Mouse (Mus musculus): ENCODE results near the gene Nup205.
"Not testable (repeated sequence)": the region's sequence is repeated elsewhere in the genome, so short reads cannot be mapped to it uniquely, and the experiment has no call there.

The Nup205 gene

DNA sequence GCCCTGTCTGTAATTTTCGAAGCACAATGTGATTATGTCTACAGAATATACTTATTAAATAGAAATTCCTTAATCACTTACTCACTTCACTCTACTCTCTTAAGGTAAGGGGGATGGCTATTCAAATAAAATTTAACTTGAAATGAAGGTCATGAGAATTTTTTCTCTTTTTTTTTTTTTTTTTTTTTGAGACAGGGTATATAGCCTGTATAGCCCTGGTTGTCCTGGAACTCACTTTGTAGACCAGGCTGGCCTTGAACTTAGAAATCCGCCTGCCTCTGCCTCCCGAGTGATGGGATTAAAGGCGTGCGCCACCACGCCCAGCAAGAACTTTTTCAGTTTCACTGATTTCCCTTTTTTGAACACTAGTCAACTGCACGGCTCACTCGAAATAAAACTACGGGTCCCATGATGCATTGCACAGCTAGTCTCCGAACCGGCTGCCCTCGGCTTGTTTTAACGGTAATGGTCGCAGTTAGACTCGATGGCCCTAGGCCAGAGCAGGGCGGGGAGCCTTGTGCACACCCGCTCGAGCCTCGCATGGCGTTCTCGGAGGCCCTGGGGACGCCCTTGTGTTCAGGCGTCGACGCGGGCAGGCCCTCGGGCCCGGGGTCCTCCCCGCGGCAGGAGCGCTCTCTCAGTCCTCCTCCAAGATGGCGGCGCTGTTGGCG, at the start of gene Nup205:
Gene Nup205, plus strand, starts transcription at position 443 of the 671 bp plus-strand sequence.
- DNase-seq (ENCODE audit: low read depth, low spot score): peak; percentile 96

DNA sequence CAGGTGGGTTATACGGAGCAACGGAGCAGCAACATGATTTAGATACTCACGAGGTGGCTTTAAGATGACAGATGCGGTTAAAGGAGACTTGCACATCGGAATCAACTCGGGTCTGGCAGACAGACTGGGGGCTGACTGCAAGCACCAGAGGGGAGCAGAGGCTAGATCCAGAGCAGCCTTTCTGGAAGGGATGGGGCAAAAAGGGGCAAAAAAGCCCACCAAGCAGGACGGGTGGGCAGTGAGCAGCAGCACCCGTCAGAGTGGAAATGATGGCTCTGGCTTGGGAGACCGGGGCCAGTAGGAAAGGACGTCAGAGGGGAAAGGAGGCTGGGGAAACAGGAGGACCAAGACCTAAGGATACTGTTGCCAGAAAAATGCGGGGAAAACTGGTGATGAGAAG, 44.4 kb upstream of the Nup205 start:
- peak; percentile 55 for DNase-seq (ENCODE audit: low read depth, low spot score)

- DNase-seq (ENCODE audit: low read depth, low spot score): no peak
Observed at GRCm38 (mm10) chr6:35133246-35133578, 44.0 kb upstream of the Nup205 start.

DNA sequence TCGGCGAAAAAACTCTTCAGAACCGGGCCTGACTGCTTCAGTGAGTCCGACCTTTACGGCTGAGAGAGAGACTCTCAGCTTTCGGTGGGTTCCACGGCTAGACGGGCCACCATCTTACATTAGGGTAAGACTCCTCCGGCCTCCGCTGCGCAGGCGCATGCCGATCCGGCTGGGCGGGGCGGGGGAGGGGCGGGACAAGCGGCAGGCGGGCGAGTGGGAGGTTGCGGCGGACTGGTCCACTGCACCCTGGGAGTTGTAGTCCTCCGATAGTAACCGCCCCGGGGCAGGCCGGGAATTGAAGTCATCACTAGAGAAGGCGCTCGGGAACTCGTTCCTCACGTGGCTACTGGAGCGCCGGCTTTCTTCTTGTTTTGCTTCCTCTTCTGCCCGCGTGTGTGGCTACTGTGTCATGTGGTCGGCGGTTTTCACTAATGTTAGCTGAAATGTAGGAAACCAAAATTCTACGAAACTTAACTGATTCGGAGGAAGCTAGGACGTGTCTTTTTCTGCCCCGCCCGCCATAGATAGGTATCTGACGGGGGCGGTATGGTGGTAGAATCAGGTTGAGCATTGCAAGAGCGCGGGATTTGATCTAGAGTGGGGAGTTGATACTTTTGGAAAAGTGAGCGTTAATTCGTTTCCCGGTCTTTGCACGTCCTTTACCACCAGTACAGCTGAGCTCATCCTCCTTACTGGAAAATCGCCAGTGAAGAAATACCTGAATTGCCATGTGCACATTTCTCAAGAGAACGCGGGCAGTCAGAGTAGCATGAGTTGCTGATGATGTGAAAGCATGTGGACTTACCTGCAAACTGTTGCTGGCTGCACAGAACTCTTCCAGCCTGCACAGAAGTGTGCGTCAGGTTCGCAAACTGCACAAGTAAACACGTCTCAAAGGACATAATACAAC, 43.4 kb upstream of the Nup205 start, which contains the start of gene Cnot4:
Gene Cnot4, minus strand, starts transcription at position 146 of the 910 bp plus-strand sequence.
- peak; percentile 99 for DNase-seq (ENCODE audit: low read depth, low spot score)

GRCm38 (mm10) chr6:35134844-35135243, 42.4 kb upstream of the Nup205 start:
- no peak for DNase-seq (ENCODE audit: low read depth, low spot score)

DNA sequence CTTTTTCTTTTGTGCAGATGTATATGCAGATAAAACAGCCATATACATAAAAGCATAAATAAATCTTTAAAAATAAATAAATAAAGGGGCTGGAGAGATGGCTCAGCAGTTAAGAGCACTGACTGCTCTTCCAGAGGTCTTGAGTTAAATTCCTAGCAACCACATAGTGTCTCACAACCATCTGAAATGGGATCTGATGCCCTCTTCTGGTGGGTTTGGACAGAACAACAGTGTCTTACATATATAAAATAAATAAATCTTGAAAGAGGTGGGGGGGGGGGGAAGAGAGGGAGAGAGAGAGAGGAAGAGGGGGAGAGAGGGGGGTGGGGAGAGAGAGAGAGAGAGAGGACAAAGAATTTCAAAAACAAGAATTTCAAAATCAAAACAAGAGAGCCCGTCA, 36.9 kb upstream of the Nup205 start:
- DNase-seq (ENCODE audit: low read depth, low spot score): peak; percentile 33

- DNase-seq (ENCODE audit: low read depth, low spot score): no peak
Observed at GRCm38 (mm10) chr6:35145569-35145968, 31.7 kb upstream of the Nup205 start.

DNA sequence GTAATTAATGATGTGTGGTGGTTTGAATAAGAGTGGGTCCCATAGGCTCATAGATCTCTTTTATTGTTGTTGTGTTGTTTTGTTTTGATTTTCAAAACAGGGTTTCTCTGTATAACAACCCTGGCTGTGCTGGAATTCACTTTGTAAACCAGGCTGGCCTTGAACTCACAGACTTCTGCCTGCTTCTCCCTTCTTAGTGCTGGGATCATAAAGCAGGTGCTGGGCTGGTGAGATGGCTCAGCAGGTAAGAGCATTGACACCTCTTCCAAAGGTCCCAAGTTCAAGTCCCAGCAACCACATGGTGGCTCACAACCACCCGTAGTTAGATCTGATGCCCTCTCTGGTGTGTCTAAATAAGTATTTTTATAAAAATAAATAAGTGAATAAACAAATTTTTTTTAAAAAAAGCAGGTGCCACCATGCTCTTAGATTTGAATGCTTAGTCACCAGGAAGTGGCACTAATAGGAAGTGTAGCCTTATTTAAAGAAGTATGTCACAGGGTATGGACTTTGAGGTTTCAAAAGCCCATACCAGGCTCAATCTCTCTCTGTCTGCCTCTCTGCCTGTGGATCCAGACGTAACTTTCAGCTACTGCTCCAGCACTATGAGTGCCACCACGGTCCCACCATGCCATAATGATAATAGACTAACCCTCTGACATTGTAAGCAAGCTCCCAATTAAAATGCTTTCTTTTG, 29.3 kb upstream of the Nup205 start:
- no peak for DNase-seq (ENCODE audit: low read depth, low spot score)

GRCm38 (mm10) chr6:35154540-35154939, 22.7 kb upstream of the Nup205 start:
- no peak for DNase-seq (ENCODE audit: low read depth, low spot score)

DNA sequence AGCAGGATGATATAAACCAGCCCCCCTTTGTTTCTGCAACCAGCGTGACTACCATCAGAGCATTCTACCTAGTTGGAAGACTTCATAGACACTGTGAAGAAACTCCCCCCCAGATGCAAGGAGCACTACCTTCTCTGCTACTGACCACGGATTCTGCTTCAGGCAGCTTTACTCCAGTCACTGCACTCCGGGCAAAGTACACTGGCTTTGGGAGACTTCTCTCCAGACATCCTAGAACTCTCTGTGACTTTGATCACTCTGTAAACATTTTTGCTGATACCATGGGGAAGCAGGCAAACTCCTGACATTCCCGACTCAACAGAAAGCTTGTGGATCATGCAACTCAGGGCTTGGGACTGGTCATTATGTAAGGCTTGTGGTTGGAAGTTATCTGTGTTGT, 8.0 kb upstream of the Nup205 start:
- no peak for DNase-seq (ENCODE audit: low read depth, low spot score)

GRCm38 (mm10) chr6:35172028-35172427, 5.2 kb upstream of the Nup205 start:
- DNase-seq (ENCODE audit: low read depth, low spot score): not testable (repeated sequence)

DNA sequence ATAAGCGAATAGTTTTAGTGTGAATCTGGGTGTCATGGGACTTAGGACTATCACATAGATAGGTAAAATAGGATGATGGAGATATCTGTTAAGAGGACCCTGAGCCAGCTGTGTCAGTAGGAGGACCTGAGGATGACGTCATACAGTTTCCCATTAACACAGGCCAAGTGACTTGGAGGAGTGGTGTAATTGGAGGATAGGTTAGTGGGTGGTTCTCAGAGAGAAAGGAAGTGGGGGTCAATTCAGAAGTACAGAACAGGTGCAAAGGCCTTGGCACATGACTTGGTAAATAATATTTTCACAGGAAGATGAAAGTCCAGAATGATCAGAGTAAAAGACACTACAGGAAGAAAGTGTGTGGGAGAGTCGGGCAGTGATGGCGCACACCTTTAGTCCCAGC, 4.0 kb upstream of the Nup205 start:
- no peak for DNase-seq (ENCODE audit: low read depth, low spot score)

DNA sequence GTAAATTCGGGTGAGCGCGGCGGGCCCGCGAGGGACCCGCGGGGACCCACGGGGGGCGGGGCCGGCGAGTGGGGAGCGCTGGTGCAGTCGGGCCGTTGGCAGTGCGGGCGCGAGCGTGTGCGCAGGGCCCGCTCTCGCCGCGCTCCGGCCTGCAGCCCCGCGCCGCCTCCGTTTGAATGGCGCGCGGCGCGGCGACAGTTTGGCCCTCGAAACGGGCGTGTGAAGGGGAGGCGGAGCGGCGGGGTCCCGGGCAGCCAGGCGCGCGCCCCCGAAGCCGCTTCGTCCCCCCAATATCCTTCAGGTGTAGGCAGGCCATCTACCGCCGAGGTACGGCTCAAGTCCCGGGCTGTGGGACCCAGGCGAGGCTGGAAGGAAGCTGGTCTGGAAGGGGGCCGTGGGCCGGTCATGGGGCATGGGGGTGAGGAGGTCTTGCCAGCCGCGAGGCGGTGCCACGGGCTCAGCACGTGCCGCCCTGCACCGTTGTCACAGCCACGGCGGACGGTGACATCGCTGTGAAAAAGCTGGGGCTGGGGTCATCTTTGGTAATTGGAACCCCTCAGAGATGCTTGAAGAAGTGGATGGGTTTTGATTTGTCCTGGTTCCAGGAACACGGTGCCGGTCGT, 540 bp downstream of the Nup205 start:
- peak; percentile 56 for DNase-seq (ENCODE audit: low read depth, low spot score)

DNA sequence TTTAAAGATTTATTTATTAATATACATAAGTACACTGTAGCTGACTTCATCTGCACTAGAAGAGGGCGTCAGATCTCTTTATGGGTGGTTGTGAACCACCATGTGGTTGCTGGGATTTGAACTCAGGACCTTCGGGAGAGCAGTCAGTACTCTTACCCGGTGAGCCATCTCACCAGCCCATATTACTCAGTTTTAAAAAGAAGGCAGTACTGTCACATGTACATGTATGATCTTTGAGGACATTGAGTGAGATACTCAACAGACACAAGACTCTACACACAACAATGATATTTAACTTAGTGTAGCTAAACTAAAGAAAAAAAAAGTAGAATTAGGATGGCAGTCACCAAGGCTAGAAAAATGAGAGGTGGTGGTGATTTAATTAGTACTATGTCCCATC, 2.1 kb downstream of the Nup205 start:
- not testable (repeated sequence) for DNase-seq (ENCODE audit: low read depth, low spot score)

DNA sequence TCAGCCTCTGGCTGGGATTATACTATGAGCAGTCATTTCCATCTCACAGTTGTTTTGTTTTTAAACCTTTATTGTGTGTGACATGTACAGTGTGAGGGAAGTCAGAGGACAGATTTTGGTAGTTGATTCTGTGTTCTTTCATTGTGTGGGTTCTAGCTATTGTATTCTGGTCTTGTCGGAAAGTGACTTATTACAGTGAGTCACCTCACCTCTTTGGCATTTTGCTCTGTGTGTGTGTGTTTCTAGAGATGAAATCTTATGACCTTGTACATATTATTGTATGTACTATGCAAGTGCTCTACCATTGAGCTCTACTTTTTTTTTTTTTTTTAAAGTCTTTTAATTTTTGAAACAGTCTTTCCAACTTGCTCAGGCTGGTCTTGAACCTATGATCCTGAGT, 7.6 kb downstream of the Nup205 start:
- DNase-seq (ENCODE audit: low read depth, low spot score): peak; percentile 71

- no peak for DNase-seq (ENCODE audit: low read depth, low spot score)
Observed at GRCm38 (mm10) chr6:35191198-35191597, 14.0 kb downstream of the Nup205 start.

DNA sequence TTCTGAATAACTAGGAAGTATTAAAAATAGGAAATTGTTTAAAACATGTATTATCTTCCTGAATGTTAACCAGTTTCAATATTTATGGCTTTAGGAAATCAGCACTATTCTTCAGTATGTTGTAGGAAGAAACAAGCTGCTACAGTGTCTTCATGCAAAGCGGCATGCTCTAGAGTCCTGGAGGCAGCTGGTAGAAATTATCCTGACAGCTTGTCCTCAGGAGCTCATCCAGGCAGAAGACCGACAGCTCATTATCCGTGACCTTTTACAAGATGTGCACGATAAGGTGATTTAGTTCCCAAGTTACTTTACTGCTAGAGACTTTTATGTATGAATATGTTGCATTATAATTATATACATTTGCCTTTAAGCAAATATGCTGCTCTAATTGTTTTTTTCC, 48.5 kb downstream of the Nup205 start:
- DNase-seq (ENCODE audit: low read depth, low spot score): no peak

- peak; percentile 49 for DNase-seq (ENCODE audit: low read depth, low spot score)
Observed at GRCm38 (mm10) chr6:35229415-35229814, 52.2 kb downstream of the Nup205 start.

DNA sequence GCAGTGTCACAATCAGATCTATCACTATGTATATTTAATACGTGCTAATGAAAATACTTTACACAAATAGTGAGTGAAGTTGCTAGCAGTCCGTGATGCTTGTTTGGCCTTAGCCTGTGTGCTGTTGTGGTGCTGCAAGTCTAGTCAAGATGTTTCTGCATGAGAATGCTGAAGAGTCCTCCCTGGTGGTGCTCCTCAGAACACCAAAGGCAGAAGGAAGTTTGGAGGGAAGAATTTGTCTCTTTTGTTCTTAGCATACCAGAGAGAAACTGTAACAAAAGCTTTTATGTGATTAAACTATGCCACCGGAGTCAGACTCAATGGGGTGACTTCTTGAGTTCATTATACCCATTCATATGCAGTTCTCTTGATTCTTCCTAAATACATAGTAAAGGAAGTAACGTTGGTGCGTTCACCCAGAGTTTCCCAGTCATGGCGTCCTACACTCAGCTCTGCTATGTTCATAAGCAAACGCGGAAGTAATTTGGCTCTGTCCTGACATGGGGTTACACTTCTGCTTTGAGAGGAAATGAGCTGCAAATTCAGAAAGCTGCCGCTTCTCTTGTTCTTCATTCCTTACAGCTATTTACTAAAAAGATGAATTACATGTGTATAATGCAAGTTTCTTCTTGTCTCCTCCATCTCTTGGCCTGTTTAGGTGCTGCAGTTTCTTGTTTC, 59.0 kb downstream of the Nup205 start:
- no peak for DNase-seq (ENCODE audit: low read depth, low spot score)

- peak; percentile 22 for DNase-seq (ENCODE audit: low read depth, low spot score)
Observed at GRCm38 (mm10) chr6:35243252-35243651, 66.0 kb downstream of the Nup205 start.

- no peak for DNase-seq (ENCODE audit: low read depth, low spot score)
Observed at GRCm38 (mm10) chr6:35243989-35244388, 66.8 kb downstream of the Nup205 start.

Measured in 3T3-L1 (cell line).